Mouse (Mus musculus): ENCODE data around the gene Slc3a2.

Slc3a2 gene

DNA sequence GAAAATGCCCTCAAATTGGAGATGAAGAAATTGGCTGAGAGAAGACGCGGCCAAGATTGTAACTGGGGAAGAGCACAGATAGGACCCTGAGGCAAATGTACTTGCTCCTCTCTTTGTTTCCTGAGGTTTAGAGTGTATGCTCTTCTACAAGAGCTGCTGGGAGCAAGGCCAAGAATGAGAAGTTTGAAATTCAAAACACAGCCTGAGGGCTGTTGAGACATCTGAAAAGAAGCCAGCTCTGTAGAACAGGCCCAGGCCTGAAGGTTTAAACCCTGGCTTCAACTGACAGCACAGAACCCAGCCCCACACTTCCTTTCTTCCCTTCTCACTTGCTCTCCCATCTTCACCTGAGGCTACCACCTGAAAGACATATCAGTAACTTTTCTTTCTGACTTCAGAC, 13.1 kb downstream of the Slc3a2 start:
- DNase-seq (ENCODE audit: low spot score): no peak

DNA sequence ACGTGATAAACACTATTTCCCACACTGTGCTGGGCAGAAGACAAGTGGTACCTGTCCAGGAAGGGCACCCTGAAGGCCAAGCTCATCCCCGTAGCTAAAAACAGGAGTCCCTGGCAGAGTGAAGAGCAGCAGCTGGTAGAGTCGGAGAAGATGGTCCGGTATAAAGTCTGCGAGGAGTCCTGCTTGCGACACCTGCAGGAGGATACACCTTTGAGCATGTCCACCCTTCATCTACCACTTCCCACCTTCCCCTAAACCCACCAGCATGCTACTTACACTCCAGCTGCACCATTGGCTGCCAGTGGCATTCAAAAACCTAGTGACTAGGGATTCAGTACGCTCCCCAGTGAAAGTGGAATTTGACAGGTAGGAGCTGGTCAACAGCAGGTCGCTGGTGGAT, 14.2 kb downstream of the Slc3a2 start:
- DNase-seq (ENCODE audit: low spot score): no peak

DNA sequence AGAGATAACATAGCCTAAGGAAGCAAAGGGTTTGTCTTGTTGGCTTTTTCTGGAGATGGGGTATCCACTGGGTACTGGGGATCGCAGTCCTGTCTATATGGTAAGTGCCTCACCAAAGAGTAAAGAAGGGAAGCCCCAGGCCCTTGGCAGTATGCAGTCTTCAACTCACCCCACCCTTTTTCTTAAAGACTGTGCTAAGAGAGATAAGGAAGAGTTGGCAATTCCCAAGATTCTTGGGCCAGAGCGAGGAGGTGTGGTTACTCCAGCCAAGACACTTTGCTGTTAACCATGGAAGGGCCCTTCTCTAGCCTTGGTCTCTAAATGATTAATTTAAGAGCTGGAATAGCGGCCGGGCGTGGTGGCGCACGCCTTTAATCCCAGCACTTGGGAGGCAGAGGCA, 16.2 kb downstream of the Slc3a2 start:
- DNase-seq (ENCODE audit: low spot score): no peak

DNA sequence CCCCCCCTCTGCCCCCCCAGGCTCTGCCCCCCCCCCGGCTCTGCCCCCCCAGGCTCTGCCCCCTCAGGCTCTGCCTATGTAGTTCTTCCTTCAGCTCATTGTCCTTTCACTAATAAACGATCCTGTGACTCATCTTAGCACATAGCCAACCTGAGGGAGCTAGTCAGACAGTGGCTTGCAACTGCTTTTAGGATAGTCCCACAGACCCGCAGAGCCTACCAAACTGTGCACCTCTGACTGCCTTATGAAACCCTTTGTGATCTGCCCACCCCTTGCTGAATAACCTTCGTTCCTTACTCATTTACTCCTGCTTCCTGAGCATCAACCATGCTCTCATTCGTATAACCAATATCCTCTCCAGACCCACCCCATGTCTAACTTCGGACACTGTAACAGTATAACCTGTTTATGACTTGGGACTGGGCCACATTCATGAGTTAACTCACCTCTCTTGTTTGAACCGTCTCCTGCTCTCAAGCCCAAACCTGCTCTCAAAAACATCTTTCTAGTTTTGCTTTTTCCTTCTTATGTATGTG, 17.0 kb downstream of the Slc3a2 start:
- no peak for DNase-seq (ENCODE audit: low spot score)

DNA sequence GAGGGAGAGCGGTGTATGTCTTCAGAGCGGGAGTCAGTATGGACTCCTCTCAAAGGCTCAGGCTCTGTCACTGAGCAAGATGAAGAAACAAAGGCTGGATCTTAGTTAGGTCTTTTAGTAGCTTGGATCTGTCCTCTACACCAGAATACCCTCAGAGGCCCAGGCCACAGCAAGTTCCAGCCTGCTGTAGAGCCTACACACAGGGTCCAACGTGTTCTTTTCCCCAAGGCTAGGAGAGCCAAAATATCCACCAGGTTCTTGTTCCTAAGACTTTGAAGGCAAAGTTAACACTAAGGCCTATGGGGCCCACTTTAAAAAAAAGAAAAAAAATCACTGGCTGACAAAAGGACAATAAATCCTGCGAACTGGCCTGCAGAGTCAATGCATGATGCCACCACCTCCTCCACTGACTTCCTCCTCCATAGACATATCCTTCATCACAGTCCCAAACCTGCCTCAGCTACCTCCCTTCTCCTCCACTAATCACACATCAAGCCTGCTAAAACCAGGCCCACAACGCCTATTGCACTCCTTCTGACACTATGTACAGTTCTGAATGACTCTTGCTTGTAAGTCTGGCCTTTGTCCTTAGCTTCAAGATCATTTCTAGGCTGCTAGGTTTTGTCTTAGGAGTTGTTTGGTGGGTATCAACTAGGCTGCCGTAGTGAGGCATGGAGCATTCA, 18.0 kb downstream of the Slc3a2 start:
- DNase-seq (ENCODE audit: low spot score): no peak

DNA sequence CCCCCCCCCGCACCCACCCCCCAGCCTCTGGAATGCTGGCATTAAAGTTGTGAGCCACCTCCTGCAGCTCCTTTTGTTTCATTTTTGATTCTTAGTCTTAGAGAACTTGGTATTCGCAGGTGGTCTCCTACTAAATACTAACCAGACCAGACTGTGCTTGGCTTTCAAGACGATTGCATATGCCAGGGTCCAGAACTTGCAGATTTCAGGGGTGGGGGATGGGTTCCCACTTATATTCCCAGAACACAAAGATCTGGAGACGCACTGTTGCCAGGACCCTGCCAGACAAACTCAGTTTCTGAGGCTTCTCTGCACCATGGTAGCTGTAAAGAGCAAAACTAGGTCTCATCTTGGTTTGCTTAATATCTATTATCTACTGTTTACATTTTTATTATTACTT, 19.6 kb downstream of the Slc3a2 start:
- DNase-seq (ENCODE audit: low spot score): no peak

DNA sequence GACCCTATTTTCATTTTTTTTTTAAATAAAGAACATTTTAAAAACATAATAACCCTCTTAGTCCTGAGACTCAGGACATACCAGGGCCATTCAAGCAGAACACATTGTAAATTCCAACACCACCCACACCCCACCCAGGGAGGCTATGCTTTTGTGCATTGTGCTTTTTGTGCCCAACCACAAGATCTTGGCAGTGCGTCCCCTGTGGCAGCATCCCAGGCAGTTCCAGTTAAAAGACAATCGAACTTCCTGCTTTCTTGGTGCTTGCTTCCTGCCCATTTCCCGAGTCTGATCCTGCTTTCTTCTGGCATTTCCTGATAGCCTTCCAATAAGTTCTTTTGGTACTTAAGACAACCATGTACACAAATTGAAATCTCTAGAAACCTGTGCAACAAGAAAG, 20.7 kb downstream of the Slc3a2 start:
- DNase-seq (ENCODE audit: low spot score): no peak

DNA sequence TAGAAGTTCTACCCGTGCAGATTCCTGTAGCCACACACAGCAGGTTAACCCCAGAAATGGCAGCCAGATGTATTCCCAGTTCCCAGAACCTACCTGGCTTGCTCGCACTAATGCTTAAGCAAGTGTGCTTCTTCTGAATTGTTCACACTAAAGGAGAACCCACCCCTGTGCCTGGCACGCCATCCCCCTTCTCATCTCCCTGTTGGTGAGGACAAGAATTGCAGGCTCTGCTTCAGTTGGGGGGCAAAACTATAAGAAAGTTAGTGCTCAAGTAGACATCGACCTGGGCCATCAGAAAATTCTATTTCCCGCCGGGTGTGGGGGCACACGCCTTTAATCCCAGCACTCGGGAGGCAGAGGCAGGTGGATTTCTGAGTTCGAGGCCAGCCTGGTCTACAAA, 23.5 kb downstream of the Slc3a2 start:
- DNase-seq (ENCODE audit: low spot score): no peak

DNA sequence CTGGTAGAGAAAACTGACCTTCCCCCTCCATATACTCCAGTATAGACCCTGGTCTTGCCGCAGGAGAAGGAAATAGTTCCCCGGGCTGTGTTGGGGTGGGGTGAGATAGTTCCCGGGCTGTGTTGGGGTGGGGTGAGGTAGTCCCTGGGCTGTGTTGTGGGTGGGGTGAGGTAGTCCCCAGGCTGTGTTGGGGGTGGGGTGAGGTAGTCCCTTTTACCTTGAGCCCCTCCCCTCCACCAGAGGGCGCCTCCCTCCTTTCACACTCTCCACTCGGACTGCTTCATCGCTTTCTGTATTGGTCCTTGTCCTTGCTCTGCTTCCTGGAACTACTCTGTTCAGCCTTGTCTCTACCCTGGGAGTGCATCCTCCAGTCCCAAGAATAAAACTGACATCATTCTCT, 27.8 kb downstream of the Slc3a2 start:
- DNase-seq (ENCODE audit: low spot score): peak; percentile 37

DNA sequence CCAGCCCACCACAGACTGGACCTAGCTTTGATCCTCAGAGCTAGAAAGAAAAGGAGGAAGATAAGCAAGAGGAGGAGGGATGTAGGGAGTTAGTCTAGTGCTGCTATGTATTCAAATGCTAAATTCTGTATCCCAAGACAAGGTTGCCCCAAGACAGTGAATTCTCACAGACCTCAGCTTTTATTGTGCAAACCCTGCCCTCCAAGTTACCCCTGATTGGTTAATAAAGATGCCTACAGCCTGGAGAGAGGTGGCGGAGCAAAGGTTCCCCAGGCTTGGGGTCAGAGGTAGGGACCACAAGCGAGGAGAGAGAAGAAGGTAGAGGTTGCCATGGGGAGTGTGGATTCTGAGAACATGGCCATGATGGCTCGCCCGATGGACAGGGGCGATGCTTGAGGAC, 30.4 kb downstream of the Slc3a2 start:
- DNase-seq (ENCODE audit: low spot score): no peak

DNA sequence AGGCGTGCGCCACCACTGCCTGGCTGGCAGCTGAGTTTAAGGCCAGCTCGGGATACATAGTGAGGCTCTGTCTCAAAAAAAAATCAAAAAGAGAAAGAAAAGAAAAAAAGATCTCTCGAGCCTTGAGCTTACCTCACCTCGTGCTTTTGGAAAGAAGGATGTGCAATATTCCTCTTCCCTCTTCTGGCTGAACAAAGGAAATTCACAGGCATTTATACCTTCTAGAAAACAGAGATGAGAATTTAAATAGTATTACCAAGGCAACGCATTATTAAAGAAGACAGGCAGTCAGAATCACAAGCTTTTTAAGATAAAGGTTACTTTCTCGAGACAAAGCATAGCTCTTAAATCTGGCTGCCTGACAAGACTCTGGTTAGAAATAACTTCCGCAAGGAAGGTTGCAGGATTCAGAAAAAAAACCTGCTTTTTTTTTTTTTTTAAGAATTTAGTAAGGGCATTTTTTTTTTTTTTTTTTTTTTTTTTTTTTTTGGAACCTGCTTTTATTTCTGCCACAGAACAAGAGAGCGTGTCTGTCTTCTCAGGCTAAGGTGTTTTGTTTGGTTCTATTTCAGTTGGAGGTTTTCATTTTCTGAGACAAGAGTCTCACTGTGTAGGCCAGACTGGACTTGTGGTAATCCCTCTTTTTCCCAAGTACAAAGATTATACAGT, 31.2 kb downstream of the Slc3a2 start:
- DNase-seq (ENCODE audit: low spot score): no peak

DNA sequence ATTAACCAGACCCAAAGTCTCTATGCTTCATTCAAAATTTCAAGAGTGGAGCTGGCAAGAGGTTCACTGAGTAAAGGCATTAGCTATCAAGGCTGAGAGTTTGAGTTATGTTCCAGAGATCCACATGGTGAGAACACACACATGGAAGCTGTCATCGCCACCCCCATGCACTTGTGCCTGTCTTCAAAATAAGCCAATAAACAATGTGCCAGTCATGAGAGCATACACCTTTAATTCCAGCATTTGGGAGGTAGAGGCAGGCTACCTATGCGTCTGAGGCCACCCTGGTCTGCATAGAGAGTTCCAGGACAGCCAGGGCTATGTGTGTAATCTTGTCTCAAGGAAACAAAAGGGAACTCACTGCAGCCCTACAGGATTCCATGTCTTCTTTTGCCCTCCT, 39.5 kb downstream of the Slc3a2 start:
- DNase-seq (ENCODE audit: low spot score): no peak

DNA sequence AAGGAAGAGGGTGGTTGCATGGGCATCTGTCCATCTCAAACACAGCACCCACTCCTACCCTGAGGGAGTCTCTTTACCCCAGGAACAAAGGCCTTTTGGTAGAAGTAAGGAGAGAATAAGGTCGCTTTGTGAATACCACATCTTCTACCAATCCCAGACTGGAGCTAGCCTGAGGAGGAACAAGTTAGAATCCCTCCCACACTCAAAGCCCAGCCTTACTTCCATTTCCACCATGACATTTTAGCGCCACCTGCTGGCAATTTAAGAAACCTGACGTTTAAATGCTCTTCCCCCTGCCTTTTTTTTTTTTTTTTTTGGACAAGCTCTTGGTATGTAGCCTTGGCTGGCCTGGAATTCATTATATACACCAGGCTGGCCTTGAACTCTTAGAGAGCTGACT, 40.2 kb downstream of the Slc3a2 start:
- peak; percentile 94 for DNase-seq (ENCODE audit: low spot score)

DNA sequence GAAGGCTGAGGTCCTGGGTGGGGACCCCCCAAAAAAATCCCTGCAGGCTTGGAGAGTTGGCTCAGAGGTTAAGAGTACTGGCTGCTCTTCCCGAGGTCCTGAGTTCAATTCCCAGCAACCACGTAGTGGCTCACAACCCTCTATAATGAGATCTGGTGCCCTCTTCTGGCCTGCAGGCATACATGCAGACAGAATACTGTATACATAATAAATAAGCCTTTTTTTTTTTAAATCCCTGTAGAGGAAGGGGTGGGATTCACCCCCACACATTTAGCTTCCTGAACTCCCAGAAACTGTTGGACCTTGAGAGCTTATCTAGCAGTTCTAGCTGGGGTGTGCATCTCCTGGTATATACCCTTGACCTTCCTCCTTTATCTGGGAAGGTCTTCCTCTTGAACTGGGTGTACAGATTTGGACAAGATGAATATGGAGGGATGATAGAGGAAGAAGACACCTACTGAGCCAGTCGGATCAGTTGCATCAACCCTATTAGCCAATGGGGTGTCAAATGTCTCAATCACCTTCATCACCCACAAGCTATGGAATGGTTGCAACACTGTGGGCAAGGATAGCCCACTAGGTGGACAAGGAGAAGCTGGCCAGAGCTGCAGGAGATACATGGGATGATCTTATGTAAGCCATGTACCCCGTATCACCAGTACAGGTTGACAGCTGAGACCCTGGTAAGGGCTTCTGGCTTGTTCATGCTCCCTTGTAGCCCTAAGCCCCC, 41.4 kb downstream of the Slc3a2 start:
- DNase-seq (ENCODE audit: low spot score): no peak

DNA sequence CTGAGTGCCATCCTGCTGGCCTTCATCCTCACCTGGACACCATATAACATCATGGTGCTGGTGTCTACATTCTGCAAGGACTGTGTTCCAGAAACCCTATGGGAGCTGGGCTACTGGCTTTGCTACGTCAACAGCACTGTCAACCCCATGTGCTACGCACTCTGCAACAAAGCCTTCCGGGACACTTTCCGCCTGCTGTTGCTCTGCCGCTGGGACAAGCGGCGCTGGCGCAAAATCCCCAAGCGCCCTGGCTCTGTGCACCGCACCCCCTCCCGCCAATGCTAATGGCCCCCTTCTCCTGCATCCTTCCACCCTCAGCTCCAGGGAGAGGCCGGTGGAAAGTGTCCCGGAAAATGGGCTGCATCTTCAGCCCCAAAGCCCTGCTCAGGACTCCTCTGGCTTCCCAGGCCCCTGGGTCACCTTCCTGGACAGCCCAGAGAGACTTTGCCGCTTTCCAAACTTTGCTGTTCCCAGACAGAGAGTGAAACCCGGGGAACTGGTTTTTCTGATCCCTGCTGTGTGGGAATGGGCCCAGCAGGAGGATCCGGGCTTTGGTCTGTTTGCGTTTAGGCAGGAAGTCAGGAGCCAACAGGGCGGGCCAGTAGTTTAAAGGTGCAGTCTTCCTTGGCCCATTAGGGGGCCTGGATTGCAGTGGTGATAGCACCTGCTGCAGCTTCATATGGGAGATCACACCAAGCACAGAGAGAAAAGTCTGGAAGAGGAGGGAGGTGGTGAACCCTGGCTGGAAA, 44.0 kb downstream of the Slc3a2 start:
- DNase-seq (ENCODE audit: low spot score): no peak

DNA sequence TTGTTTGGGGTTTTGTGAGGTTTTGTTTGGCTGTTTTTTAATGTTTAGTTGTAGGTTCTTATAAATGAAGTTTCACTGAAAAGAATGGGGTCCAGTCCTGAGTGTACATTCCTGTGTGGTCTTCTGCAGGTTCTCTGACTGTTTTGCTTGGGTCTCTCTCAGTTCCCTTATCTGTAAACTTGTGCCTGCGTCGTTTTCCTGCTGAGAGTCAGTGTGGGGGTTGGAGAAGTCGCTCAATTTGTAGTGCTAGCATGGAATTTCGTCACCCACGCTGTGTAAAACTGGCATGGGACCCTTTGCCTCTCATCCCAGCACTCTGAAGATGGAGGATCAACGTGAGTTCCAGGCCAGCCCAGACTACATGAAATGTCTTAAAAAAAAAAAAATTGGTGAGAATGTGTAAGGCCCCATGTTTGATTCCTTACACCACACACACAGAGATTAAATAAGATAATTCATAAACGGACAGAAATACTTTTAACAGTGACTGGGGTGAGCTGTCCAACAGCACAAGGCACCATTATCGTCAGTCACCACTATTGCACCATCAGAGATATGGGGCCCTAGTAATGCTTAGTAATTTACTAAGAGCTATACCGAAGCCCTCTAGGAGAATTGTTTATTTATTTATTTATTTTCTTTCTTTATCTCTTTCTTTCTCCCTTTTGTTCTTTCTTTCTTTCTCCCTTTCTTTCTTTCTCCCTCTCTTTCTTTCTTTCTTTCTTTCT, 49.7 kb downstream of the Slc3a2 start:
- DNase-seq (ENCODE audit: low spot score): no peak

DNA sequence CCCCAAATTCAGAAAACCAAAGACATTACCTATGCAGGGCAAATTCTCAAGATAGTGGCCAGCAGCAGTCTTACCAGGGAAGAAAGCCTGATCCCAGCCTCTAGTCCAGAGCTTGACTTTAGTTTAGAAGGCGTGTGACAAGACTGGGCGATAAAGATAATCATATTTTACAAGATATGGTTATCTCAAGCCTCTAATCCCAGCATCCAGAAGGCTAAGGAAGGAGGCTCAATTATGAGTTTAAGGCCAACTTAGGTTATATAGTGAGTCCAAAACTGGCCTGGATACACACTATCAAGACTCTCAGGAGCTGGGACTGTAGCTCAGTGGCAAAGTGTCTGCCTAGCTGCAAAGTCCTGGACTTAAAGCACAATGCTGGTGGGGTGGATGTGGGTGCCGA, 50.3 kb downstream of the Slc3a2 start:
- no peak for DNase-seq (ENCODE audit: low spot score)

DNA sequence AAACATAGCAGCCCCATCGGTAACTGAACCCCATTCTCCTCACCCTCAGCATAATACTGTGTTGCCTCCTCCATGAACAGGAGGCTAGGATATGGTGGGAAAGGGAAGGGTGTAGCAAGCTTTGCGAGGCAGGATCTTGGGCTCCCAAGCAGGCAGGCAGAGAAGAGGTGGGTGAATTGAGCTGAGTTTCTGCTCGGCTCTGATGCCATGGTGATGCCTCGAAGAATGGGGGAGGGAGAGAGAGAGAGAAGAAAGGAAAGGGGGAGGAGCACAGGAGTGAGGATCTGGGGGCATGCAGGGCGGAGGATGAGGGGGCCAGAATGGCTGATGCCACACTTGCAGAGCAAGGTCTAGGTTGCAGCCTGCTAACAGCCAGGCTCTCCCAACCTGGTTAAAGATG, 57.4 kb downstream of the Slc3a2 start:
- DNase-seq (ENCODE audit: low spot score): no peak

DNA sequence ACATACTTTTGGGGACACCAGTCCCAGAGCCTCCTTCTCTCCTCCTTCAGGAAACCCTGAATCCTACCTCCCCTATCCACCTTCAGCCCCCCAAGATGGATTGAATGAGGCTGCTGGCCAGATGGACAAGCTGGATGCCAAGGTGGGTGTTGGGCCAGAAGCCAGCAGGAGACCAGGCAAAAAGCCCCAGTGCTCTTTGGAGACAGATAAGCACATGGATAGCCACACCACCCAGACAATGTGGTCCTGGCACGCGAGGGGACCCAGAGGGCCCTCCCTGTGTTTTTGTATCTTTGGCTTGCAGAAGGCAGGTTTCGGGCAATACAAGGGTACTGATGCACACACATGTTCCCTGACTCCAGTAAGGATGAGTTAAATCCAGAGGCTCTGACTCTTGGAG, 58.3 kb downstream of the Slc3a2 start:
- DNase-seq (ENCODE audit: low spot score): no peak

DNA sequence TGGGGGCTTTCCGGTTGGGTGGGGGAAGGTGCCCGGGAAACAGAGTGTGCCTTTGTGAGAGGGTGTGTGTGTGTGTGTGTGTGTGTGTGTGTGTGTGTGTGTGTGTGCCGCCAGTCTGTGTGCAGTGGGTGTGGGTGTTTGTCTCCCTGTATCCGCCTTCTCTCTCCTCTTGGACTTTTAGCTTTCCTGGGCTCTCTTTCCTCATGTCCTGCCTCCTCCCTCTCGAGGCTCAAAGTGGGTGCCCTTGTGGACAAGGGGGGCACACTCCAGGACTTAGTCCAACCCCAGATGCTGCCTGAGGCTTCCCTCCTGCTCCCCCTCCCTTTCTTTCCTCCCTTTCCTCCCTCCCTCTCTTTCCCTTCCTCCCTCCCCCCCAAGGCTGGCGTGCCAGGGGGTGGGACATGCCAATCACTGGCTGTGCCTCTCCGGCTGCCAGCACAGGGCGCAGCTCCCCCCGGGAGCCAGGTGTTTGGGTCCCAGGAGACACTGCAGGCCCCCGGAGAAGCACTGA, 59.2 kb downstream of the Slc3a2 start:
- no peak for DNase-seq (ENCODE audit: low spot score)

DNA sequence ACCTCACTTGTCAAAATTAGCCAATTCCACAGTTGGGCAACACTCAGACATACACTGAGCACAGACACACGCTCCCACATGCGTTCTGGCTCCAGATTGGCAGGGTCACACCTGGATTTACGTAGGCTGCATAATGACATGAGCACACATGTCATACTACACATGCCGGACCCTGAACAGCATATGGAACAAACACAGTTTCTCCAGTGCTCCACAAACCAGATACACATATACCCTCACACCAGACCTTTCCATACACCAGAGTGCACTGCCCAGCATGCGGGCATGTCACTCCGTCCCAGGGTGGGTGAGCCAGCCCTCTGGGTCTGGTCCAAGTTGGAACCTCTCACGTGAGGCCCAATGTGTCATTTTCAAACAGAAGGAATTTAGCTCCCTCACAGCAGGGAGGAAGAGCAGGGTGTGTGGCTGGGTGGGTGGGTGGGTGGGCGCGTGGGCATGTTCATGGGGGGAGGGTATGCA, 59.8 kb downstream of the Slc3a2 start, which contains the start of gene Chrm1:
Gene Chrm1 (plus strand): TSS at position 430 of the 480 bp plus-strand sequence.
- DNase-seq (ENCODE audit: low spot score): no peak

Measured in embryo, embryonic 10.5 days (tissue).